Mouse (Mus musculus): ENCODE measurements at regions not wholly inside any gene's neighbourhood (a gene's known extent, or its start where the extent isn't known, plus 50 kb on each side); places are given as distances from the start of the nearest gene placed in this dataset.

- DNase-seq = no peak
These were observed 95.5 kb downstream of the Psat1 start for GRCm38 (mm10) chr19:15851622-15852021.

- no peak for DNase-seq
These were observed 96.4 kb downstream of the Psat1 start for GRCm38 (mm10) chr19:15850722-15851121.

GRCm38 (mm10) chr19:15849235-15849634, 97.9 kb downstream of the Psat1 start:
- no peak for DNase-seq

GRCm38 (mm10) chr19:15838327-15838726, 108.8 kb downstream of the Psat1 start:
- DNase-seq = no peak

GRCm38 (mm10) chr19:15837715-15838175, 109.4 kb downstream of the Psat1 start:
- DNase-seq = no peak

GRCm38 (mm10) chr19:15836956-15837714, 110.0 kb downstream of the Psat1 start:
- no peak for DNase-seq

GRCm38 (mm10) chr19:15836201-15836955, 110.8 kb downstream of the Psat1 start:
- DNase-seq = no peak

GRCm38 (mm10) chr19:15830385-15830784, 116.8 kb downstream of the Psat1 start:
- DNase-seq = no peak

- no peak for DNase-seq
These were observed 118.0 kb downstream of the Psat1 start for GRCm38 (mm10) chr19:15829158-15829557.

GRCm38 (mm10) chr19:15827990-15828705, 119.0 kb downstream of the Psat1 start:
- no peak for DNase-seq

GRCm38 (mm10) chr19:15827120-15827989, 119.8 kb downstream of the Psat1 start:
- DNase-seq = no peak

GRCm38 (mm10) chr19:15823688-15824371, 123.3 kb downstream of the Psat1 start:
- DNase-seq = no peak

- no peak for DNase-seq
These were observed 127.1 kb downstream of the Psat1 start for GRCm38 (mm10) chr19:15820020-15820419.

GRCm38 (mm10) chr19:15815166-15815565, 132.0 kb downstream of the Psat1 start:
- DNase-seq = no peak

- DNase-seq = no peak
These were observed 138.1 kb downstream of the Psat1 start for GRCm38 (mm10) chr19:15809008-15809407.

- no peak for DNase-seq
These were observed 139.5 kb downstream of the Psat1 start for GRCm38 (mm10) chr19:15807681-15808080.

- no peak for DNase-seq
These were observed 143.8 kb downstream of the Psat1 start for GRCm38 (mm10) chr19:15803131-15803889.

GRCm38 (mm10) chr19:15802641-15803040, 144.5 kb downstream of the Psat1 start:
- no peak for DNase-seq

GRCm38 (mm10) chr19:15801811-15802486, 145.2 kb downstream of the Psat1 start:
- peak; percentile 58 for DNase-seq
